Mouse (Mus musculus): ENCODE results near the gene Flrt1.

GRCm38 (mm10) chr19:7106566-7106965 is 1.0 kb upstream of the Flrt1 start:
- TF ChIP-seq POLR2A (IDR thresholded peaks at IDR 0.05; ENCODE audit: borderline replicate concordance, control insufficient read depth, low read depth, low read length) (no peak), CTCF (IDR thresholded peaks at IDR 0.05; ENCODE audit: control insufficient read depth, insufficient read depth, low read length) (no peak)

All from bone marrow, adult 2 months (tissue).